Mouse (Mus musculus) thymus, postnatal 4 days (tissue): ENCODE measurements around the gene Sox5.
"Not testable (repeated sequence)": the region's sequence is repeated elsewhere in the genome, so short reads cannot be mapped to it uniquely, and the experiment has no call there.

Experiments
- DNase-seq: peaks from one replicate; pipeline ENCODE4 v3.0.0; 2021

Sox5 gene

DNA sequence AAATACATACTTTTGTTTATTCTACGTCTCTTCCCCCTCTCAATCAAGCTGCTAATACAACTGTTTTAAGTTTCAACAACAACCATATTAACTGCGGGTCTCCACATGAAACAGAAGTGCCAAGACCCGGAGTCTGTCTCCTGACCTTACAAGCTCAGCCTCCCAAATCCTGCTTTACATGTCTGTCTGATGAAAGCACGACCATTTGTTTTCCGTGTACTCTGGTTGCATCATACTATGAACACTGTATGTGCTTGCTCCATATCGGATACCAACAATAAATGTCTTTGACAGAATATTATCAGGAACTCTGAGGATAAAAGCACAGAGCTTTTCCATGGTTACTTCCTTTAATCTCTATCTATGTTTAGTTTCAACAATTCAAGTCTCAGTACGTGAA lies 516.8 kb downstream of the Sox5 start:
- DNase-seq = no peak

DNA sequence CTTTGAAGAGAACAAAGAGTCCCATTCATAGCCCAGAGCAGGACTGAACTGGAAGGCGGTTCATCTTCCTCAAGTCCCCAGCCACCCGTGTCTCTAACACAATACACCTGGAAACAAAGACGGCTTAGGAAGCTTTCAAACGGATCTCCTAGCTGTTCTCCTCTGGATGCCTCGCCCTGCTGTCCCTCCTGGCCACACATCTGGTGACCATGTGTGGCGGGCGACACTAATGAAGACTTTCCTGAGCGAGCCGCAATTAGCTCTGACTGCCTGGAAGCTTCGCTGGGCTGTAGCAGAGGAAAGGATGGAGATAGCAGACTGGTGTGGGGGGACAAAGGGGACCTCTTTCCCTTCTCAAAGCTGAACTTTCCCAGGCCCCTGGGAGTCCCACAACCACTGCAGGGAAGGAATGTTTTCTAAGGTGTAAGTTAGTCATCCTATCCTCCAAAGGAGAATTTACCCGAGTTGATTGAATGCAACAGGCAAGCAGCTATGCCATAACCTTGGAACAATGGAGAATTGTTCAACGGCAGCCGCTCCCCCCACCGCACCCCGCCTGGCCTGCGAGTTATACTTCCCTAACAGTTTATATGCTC lies 517.4 kb downstream of the Sox5 start:
- DNase-seq = no peak

DNA sequence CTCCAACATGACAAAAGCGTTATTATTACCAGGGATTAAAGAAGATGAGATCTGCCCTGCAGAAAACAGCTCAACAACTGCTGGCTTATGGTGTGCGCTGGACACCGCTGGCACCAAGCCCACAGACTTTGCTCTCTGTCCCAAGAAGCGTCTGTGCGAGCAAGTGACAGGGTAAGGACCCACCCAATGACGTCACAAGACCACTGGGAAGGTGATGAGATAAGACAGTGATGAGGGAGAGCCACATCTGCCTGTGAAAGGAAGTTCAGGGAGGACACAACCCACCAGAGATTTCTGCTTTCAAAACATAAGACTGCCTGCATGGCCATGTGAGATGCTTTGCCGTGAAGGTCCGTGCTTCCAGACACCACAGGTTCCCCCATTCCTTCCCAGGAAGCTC lies 525.3 kb downstream of the Sox5 start:
- DNase-seq = no peak

DNA sequence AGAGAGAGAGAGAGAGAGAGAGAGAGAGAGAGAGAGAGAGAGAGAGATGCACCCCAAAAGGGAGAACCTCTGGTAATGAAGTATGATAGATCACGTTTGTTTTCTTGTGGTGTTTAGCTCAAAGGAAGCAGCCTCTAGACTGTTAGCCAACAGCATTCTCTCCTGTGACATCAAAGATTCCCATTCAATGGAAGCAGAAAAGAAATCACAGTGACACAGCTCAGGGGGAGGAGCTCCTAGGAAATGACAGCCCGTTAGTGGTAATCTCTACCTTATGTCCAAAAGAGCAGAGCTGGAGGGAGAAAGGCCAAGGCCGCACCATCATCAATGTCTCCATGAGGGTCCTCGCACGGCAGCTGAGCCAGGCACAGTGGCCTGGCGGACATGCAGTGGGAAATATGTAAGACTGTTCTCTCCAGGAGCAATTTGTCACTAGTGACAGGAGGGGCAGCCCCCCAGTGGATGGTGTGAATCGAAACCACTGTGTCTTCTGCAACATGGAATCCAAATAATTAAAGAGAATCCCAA lies 529.5 kb downstream of the Sox5 start:
- no peak for DNase-seq

DNA sequence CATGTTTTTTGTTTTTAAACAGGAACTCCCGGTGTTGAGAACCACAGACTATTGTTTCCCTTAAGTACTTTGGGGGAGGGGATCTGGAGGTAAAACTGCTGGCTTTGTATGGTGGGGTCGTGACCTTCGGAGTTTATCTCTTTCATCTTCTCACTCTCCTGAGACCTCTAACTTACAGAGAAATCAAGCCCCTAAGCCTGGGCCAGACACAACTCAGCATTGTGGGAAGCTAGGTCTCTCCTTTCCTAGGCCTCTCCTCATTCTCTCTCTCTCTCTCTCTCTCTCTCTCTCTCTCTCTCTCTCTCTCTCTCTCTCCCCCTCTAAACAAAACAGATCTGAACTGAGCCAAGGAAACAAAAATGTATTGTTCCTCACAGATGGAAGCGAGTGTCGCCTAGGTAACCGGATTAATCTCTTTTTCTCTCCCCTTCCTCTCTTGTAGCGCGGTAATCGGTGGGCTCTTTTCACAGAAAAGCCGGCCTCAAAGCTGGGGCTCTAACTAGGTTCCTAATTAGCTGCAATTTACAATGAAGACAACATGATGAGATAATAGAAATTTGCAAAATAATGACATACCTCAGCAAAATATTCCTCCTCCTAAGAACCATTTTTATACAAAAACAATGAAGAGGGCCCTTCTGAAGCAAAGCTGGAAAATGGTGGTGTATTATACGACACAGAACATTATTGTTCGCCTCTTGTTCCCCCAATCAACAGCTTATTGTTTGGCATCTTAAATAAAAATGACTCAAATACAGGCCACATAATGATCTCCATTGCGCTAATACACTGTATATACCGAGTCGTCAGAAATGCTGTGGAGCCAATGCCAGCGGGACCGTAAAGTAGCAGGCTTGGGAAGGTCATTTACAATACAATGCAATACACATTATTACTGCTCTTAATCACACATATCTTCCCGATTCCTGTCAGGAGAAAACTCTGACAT lies 530.3 kb downstream of the Sox5 start:
- DNase-seq = no peak

DNA sequence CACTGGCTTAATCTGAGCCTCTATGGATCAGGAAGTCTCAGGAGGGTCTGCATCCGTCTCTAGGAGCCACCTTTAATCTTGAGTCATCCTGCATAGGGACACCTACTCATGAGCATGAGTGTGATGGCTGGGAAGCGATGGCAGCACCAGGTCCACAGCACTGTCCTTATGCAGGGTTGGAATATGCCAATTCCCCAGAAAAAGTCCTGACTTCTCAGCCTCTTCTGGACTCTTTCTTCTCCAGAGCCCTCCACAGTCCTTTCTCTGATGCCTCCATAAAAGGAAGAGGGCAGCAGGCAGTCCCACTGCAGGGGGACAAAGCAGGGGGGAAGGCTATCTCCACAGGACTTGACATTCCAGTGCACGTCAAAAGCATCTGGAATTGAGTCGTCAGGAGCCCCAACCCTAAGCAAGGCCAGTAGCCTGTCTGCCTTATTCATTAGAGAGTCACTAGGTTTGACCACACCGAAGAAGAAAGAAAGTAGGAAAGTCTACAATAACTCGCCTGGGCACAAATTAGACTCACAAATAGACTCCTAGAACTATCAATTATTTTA lies 531.1 kb downstream of the Sox5 start:
- DNase-seq = no peak

DNA sequence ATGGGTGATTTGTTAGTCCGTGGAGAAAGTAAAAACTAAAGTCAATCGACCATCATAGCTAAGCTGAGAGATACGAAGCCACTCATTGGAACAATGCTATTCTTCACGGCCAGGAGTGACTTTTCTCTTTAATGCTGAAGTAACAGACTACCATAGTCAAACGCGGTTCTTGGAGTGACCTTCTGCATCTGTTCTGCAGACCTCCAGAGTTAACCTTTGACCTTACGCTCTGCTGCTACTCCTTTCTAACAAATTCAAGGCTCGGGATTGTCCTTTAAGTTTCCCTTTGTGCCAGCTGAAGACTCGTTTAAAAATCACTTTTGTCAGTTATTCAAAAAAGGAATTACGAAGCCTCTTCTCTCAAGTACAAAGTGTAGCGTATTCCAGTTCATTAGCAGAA lies 545.2 kb downstream of the Sox5 start:
- DNase-seq = no peak

DNA sequence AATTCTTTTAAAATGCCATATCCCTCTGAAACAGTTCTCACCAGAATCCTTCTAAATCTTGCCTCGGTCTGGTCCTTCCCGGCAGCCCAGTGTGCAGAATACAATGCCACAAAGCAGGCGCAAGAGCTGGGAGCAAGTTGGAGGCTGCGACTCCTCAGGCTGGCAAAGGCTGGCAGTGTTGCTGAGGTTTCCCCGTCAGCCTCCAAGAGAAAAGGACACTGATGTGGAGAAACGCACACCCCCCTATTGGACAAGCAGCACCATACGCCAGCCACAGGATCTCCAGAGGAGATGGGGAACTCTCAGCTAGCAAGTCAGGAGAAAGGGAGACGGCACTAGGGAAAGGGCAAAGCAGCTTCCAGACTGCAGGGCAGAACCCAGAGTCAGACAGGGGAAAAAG lies 577.8 kb downstream of the Sox5 start:
- no peak for DNase-seq

DNA sequence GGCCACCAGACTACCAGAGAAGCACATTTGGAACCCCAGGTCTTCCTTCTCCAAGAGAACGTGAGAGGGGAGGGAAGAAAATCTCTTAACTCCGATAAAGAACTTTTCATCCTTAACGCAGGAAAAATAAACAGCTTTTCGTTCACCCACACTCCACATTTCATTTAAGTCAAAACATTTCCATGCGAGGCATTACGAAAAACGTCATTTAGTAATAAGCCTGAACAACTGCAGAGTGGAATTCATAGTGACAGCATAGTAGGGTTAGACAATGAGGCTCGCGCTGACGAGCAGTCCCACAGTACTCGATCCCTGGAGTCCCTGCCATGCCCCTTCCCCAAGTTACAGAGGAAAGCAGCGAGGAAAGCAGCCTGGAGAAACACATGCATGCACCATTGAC lies 578.8 kb downstream of the Sox5 start:
- DNase-seq = no peak

DNA sequence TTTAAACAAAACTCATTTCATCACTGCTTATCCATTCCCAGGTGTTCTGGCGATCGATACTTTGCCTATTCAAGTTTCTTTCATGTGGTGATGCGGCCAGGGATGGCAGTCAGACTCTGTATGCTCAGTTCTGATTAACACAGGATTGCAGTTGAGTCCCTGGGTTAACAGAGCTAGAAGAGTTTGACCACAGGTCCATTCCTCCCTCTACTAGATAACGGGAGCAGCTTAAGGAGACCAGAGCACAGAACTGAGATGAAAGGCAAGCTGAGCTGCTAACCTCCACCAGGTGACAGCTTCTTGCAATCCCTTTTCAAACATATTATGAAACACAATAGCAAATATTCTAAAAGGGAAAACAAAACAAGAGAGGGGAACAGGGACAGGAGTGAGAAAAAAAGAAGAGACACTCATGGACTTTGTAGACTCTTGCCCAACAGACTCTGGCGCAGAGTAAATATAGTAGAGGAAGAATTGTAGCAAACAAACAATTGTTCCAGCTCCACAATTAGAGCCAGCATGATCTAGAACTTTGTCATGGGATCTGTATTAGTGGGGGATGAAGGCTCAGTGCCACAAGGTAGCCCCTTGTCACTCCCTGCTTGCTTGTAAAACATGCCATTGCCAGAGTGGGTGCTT lies 580.3 kb downstream of the Sox5 start:
- no peak for DNase-seq

DNA sequence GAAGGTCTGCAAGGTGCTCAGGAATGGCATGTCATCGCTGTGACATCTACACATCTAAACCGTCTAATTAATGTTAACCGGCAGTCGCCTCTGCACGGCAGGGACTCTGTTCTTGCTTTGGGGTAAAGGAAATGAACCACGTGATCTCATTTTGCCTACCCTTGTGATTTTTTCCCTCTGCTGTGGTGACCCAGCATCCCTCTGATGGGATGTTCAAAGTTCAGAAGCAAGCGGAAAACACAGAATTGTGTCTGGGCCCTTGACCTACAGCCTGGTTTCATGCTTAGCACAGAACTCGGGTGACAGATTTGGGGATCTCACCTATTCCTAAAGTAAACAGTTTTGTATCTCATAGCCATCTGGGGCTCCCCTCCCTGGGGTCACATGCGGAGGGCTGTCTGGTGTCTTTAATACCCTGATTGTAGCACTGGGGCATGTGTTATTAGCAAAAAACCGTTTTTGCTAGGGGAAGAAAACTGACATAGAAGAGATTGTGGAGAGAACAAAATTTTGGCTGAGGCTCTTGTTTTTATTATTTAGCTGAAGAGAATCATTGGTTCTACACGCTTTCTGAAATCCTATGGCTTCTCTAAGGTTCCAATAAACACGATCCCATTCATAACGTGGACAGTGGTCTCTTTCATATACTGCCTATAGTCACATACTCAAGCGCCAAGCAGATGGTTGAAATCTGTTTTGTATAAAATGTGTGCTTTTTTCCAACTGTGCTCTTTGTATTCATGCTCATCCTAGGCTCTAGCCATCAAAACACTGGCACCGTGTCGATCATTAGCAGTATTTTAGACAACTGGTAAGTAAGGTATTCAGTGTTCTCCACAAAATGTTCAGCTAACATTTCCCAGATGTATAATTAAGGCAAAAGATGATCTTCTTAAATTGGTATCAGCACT lies 584.3 kb downstream of the Sox5 start:
- DNase-seq = no peak

DNA sequence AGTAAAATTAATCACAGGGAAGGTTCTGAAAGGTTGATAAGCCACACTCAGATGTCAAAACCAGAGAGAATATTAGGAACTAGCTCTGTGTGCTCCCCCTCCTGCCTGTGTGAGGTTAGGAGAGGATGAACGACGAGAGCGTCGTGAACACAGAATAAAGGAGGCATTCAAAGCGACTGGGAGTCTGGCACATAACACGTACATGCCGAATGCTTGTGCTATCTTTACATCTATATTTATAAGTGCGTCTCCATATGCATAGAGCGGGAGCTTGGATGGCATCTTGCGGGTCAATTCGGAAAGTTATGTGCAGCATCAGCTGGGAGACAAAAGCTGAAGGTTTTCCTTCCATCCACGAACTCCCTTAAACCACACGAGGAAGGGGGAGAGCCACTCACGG lies 585.8 kb downstream of the Sox5 start:
- no peak for DNase-seq

DNA sequence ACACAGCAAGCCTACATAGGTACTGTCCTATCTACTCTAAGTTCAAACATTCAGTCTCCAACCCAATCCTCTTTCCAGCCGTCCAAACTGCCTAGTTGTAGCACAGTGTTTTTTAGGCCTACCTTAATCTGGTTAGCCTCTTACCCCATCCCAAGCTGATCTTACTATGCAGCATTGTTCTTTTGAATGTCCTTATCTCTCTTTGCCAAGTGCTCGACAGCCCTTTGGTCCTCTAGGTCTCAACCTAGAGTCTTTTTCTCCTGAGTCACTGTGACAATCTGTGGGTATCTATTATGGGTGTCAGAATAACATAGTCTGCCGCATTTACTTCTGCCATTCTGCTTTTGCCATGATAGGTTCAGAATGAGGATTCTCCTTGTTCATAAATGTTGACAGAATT lies 598.7 kb downstream of the Sox5 start:
- no peak for DNase-seq

DNA sequence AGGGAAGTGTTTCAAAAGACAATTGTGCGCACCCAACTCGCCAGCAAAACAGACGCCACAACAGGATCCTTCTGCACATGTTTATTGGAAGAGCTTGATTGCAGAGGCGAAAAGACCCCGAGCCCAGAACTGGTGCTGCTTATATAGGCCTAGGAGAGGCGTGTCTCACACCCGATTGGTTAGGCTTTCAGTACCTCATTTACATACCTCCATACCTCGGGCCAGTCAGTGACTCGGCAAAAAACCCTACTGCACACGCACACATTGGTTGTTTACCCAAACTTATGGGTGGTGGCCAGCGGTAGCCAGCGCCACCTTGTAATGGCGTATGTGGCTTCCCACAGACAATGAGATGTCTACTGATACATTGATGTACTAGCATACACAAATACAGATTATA lies 599.3 kb downstream of the Sox5 start:
- DNase-seq = not testable (repeated sequence)

DNA sequence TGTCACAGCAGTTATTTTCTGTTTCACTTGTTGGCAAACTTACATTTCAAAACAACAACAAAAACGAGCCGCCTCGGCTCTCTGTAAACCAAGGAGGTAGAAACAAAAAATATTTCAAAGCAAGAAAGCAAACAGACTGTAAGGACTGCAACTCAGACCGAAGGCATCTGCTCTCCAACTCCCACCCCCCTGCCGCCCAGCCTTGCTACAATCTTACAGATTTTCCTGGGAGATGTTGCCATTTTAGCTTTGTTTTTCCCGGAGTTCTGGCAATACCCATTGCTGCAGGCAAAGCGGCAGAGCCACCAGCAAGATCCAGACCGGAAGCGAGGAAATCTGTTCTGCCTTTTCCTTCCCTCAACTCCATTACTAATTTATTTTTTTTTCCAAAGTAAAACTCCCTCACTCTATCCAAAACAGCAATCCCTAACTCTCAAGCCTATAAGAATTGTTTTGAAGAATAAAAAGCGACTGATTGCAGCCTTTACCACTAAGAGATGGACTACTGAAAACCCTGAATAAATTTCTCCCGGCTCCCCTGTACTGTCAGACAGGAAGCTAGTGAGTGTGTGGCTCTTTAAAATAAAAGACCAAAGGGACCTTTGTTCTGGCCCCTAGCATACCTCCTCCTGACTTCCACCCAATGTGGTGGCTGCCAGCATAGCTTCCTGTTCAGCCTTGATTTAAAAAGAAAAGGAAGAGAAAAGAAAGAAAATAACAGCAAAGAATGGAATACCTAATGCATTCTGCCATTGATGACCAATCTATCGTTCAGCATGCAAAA lies 600.5 kb downstream of the Sox5 start:
- DNase-seq = no peak

DNA sequence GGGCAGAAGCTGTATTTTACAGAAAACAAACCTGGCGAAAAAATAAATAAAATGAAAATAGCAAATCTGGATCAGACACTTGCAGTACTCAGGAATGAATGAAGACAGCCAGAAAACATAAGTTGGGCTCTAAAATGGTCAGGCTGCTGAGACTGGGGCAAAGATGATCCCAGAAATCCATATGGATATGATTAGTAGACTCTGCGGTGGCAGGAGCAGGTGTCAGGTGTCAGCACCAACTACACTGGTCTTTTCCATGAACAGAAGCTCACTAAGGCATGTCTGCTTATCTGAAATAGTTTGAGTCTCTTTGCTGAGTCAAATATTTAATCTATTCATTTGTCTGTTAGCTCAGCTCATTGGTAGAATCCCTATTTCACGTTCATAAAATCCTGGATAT lies 602.7 kb downstream of the Sox5 start:
- DNase-seq = no peak

DNA sequence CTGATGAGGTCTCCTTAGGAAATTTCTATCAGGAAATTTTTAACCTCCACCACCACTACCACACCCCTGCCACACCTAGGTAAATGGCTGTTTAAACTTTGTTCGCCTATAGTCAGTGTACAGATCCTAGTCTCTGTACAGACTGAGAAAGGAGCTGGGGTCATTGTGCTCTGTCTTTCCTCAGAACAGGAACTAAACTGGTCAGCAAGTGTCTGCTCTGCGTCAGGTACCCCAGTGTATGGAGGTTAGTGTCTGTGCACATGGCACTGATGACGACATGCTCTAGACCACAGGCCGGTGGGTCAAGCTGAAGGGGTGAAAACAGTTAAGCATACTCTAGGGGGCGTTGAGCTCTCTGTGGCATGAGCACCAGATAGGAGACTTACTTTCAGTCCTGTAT lies 605.1 kb downstream of the Sox5 start:
- no peak for DNase-seq

DNA sequence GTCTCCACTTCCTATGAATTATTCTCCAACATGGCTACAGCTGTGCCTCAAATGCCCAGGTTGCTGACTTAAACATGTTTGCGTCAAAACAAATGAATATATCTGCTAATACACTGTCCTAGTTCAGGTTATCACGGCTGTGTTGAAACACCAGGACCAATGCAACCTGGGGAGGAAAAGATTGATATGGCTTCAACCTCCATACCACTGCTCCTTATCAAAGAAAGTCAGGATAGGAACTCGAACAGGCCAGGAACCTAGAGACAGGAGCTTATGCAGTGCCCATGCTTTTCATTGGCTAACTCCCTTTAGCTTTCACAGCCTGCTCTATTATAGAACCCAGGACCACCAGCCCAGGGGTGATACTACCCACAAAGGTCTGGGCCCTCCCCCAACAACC lies 606.2 kb downstream of the Sox5 start:
- DNase-seq = no peak

DNA sequence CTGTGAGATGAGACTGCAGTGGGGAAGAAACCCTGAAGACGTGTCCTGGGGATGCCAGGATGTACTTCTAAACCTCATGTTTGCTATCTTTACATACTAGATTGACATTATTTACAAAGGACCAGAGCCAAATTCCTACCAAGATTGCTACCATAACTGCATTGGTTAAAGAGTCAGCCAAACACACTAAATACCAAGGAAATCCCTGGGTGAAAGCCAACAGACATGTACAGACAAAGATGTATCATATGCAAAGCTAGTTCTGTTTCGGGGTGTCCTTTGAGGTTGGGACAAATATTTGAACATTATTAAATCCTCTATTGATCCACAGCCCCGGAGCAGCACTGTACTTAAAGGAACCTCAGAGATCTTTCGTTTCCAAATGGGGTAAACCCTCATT lies 611.2 kb downstream of the Sox5 start:
- no peak for DNase-seq

DNA sequence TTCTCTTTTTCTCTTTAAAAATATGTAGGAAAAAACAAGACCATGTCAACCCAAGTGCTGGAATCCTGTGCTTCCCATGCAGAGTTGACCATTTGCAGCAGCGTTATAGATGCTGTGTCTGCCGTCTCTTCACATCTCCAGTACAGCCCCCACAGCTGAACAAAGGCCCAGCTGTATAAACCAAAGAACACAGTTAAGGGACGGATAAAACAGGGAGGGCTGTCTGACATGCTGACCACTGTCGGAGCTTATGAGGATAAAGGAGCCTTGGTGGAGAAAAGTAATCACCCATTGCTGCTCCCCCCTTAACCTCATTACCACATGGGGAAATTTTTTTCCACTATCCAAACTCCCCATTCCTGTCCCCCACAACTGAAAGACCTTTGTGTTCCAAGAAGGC lies 612.0 kb downstream of the Sox5 start:
- DNase-seq = no peak

DNA sequence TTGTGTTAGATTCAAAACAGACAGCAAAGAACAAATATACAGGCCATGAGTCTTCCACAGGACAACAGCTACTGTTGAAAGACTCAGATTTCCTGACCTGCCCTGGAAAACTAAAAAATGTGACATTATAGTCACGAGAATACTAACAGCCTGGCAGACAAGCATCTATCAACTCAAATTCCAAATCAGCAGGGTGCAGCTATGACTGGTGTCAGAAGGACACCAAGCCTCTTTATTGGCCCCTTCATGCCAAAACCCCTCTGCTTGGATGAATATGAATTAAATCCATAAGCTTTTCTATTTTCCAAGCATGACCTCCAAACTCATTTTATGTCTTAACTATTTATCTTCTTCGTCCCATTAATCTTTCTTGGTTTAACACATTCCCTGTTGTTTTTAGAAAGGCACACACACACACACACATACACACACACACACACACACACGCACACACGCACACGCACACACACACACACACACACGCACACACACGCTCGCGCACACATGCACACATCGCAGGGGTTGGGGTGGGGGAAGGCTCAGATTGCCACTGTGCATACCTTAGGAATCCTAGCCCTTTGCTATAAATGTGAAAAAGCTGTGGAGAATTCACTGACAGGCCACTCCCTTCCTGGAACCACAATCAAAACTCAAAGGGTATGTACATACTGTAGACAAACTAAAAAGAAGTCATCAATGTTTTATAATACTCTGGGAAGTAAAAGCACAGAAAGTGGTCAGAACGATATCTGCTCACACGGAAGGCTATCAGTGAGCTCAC lies 612.9 kb downstream of the Sox5 start:
- no peak for DNase-seq
